Mouse (Mus musculus): ENCODE results near the gene 1700003E16Rik.

DNA sequence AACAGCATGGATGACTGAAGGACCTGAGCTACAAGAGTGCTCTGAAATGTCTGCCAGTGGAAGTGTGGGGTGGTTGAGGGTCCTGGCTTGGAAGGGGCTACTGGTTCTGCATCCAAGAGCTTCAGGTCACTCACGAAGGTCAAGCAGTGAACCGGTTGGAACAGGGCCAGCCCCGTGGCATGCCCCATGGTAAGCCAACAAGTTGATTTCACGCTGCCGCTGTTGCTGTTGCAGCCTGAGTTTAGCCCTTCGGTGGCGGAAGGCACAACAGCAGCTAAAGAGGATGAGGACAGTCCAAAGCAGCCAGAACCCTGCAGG lies 36.5 kb upstream of the 1700003E16Rik start:
- TF ChIP-seq CTCF (IDR thresholded peaks at IDR 0.05) (no peak), EP300 (IDR thresholded peaks at IDR 0.05) (no peak)

Measured in lung, postnatal 0 days (tissue).